Mouse (Mus musculus) liver, adult 2 months (tissue): ENCODE measurements around the gene Fkbp11.

Source experiments
- CTCF ChIP-seq: fragments of 200-500 bp; IDR thresholded peaks from 2 replicates; pipeline ENCODE4 v1.5.1; 2011; ENCODE audit warnings: low read depth, low read length, control low read depth
- POLR2A ChIP-seq: fragments of 200-500 bp; IDR thresholded peaks from 2 replicates; pipeline ENCODE4 v1.6.1; 2011; ENCODE audit warnings: low read length, control low read depth; ENCODE audit not compliant: insufficient read depth; ENCODE audit errors: extremely low read depth

DNA sequence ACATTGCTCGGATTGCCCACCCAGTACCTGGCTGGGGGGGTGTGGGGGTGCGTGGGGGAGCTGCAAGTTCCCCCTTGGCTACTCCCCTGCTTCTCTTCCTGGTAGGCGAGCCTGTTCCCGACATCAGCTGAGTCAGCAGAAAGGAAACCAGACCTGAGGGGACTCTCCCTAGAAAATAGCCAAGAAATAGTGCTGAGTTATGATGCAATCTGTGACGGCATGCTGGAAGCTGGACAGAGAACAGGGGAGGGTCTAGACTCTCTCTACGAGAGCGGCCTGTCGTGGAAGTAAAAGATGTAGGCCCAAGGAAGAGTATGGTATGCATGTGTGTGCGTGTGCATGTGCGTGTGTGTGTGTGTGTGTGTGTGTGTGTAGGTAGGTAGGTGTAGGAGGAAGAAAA is 44.8 kb downstream of the Fkbp11 start:
- TF ChIP-seq POLR2A = no peak
- TF ChIP-seq CTCF = no peak
